Mouse (Mus musculus): ENCODE results near the gene Xpo5.

The Xpo5 gene

DNA sequence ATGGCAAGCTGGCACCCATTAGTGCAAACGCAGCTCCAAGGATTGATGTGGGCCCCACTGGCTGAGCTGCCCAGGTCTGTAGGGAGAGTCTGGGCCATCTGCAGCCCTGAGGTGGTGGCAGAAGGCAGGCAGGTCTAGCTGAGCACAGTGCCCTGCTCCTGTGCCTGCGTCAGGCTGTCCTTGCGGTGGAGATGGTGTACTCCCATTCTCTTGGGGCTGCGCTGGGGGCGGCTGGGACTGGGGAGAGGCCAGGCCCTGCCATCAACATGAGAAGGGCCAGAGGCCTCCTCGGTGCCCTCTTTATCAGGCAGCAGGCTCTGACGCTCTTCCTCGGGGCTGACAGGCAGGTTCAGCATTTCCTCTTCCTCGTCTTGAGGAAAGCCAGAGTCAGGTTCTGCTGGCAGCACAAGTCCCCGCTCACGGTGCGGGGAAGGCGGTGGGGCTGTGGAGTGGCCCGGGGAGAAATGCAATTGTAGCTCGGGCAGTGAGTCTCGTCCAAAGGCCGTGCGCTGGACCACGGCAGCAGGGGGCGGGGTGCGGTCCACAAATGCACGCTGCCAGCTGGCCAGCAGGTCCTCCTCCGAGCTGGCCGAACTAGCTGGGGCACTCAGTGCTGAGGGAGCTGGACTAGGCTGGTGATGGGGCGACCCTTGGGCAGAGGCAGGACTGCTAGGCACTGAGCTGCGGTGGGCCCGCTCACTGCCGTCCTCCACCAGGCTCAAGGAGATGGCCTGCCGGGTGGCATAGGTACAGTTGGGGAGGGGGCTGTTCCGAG lies 55.9 kb downstream of the Xpo5 start:
- DNase-seq (ENCODE audit: low read depth, low spot score) = no peak

DNA sequence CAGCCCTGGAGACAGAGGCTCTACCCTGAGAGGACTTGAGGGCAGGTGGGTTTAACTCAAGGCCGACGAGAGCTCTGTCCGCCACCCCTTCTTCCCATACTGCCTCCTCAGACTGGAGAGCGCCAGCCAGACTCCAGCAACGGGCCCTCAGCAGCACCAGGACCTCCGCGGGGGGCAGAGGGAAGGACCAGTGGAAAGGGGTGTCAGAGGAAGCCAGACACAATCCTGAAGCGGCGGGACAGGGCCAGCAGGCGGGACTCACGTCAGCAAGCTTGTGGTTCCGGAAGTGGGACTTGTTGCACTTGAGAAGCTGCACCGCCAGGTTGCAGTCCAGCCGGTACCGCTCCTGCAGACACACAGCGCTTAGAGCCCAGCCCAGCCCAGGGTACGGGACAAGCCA lies 57.1 kb downstream of the Xpo5 start:
- no peak for DNase-seq (ENCODE audit: low read depth, low spot score)

DNA sequence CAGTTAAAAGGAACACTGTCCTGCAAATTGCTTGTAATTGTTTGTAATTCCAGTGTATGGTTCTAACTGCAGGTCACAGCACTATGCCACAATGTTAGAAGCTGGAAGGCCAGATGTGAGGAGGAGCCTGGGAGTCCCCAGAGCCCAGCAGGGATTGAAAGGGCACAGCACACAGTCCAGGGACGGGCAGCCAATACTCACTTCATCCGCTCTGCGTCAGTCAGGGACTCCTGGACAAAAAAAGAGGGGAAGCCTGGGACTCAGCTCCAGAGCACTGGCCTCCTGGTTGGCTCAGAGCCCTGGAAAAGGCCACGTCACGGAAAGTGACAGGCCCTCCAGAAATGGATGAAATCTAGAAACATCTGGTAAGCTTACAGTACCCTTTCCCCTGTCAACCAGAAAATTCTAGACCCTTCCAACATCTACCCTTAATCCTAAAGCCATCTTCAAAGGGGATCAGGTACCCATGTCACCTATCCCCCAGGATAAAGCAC lies 59.7 kb downstream of the Xpo5 start:
- DNase-seq (ENCODE audit: low read depth, low spot score) = no peak

DNA sequence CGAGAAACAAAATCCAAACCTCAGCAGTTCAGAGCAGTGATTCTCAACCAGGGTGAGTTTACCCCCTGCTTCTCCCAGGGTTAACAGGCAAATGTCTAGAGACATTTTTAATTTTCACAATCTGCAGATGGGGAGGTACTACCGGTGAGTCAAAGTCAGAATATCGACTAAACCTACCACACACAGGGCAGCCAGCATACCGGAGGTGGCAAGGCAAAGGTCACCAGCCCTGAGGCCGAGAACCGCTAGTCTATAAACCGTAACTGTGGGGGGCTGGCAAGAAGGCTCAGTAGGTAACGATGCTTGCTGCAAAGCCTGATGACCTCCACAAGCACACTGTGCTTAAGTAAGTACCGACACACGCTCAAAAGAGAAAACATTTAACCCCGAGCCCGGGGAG lies 62.9 kb downstream of the Xpo5 start:
- no peak for DNase-seq (ENCODE audit: low read depth, low spot score)

DNA sequence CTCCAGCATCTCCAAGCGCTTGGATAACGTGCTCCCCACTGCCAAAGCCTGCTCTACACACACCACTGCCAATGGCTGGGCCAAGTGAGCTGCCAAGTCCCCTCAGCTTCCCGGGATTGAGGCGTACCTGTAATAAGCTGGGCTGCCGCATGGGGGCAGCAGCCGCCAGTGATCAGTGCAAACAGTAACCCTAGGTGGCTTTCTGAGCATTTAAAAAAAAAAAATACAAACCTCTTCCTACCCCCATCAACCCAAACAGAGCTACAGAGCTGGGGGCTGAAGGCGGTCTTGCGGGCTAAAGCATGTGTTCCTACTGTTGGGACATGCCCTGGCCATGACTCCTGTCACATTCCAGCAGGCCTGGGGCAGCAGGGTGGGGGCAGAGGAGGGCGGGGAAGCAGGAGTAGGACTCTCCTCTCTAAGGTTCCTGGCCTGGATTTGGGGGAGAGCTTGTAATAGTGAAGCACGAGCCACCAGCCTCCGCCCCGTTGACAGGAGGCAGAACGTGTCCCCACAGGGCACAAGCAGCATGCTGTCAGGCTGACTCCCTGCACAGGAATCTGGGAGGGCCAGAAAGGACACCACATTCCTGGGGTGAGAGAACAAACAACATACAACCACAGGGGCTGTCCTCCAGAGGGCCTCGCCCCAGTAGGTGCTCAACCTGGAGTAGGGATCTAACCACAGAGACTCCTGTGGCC lies 63.5 kb downstream of the Xpo5 start:
- peak; percentile 87 for DNase-seq (ENCODE audit: low read depth, low spot score)

DNA sequence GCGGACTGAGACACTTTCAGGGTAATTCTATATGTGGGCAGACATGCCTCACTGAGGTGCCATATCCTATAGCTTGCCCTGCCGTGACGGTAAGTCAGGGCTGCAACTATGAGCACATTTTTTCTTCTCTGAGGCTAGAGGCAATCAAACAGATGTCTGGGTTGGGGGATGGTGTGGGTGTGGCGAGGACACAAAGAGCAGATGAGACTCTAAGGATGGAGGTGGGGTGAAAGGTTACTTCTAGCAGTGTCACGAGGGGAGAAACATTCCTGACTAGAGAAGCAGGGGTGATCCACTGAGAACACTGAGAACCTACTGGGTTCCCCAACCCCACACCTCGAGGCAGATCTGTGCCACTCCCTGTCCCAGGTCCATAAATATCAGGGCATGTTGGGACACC lies 64.4 kb downstream of the Xpo5 start:
- DNase-seq (ENCODE audit: low read depth, low spot score) = no peak

DNA sequence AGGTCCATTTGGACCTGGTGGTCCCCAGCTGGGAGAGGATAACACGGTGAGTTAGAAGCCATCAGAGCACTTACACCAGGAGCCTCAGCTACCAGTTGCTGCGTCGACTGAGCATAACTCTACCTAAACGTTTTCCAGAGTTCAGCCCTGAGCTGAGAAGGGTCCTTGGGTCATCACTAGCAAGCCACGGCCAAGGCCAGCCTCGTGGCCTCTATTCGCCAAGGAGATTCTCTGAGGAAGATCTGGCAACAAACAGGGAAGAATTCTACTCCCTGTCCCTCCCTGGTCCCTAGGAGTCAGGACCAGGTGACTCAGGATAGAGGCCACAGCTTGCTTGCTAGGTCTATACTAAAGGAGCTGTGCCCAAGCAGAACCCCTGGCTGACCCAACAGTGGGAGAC lies 64.9 kb downstream of the Xpo5 start:
- no peak for DNase-seq (ENCODE audit: low read depth, low spot score)

DNA sequence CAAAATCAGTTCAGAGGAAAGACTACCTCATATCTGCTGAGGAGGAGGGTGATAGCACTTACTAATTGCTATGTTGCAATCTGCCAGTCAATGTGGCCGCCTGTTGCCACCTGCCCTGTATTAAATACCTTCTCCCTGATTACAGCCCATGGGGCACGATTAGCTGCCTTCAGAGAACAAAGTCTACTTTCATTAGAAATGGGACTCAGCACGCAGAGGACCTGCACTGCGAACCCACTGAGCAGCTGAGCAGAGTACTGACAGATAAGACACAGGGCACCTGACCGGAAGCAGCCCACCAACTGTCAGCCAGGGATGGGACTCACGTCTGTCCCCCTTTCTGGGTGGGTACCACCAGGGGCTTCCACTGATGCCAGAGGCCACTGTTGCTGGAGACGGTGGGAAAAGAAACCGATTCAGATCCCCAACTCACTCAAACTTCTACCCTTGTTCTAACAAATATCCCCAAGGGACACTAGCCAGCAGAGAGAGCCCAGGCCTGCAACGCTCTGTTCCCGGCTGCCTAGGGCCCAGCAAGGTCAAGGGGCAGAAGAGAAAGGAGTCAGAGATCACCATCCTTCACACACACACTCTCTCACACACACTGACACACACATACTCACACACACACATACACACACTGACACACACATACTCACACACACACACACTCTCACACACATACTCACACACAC lies 65.6 kb downstream of the Xpo5 start:
- DNase-seq (ENCODE audit: low read depth, low spot score) = no peak

DNA sequence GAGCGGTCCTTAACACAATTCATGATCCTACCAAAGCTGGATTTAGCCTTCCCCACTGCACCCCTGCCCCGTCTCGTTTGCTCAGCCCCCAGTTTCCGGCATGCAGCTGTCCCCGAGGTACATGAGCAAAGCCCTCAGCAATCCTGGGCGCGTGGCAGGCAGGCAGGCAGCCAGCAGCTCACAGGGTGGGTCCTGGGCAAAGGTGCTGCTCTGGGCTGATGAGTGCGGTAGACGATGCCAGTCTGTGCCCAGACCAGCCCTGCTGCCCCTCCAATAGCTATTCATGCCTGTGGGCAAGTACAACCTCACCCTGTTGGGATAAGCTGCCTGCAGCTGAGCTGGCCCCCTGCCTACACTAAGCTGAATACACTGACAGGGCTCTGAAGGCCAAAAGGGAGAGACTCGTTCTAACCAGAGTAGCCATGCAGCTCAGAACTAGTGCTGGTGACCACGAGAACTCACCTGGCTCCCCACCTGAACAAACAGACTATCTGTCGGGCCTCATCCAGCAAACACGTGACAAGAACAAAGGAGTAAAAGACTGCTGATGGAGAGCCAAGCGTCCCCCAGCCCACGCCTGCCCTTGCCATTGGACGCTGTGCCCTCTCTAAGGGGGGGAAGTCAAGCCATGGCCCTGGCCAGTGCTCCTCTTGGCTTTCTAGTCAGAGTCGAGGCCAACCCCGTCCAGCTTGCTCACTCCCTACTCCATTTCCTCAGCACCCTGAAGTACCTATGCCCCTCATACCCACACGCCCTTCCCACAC lies 67.4 kb downstream of the Xpo5 start:
- DNase-seq (ENCODE audit: low read depth, low spot score) = peak; percentile 44

DNA sequence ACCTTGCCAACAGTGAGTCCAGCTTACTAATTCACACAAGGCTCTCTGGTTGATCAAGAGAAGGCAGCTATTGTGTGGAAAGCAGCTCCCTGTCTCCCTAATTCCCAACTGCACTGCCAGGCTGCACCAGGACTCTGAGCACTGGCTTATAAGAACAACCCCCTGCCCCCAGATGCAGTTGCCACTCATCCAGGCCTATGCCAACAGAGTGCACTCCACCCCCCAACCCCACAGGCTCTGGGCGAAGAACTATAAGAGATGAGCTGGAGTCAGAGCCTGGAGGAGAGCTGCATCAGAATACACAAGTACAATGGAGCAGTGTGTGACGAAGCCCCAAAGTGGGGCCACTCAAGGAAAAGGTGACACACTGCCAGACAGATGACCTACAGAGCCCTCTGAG lies 69.5 kb downstream of the Xpo5 start:
- peak; percentile 78 for DNase-seq (ENCODE audit: low read depth, low spot score)

DNA sequence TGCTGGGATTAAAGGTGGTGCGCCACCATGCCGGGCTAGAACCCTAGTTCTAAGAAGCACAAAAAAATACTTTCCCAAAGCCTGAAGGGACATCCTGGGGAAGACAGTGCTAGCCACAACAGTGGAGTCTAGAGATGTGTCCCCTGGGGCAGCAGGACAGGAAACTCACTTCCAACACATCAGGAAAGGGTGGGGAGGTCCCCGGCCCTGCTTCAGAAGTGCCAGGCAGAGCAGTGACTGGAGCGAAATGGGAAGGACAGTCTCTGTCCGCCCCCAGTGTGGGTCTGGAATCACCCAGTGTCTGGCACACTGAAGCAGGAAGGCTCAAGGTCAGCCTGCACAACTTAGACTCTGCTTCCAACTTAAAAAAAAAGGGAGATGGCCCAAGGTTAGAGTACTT lies 70.1 kb downstream of the Xpo5 start:
- no peak for DNase-seq (ENCODE audit: low read depth, low spot score)

DNA sequence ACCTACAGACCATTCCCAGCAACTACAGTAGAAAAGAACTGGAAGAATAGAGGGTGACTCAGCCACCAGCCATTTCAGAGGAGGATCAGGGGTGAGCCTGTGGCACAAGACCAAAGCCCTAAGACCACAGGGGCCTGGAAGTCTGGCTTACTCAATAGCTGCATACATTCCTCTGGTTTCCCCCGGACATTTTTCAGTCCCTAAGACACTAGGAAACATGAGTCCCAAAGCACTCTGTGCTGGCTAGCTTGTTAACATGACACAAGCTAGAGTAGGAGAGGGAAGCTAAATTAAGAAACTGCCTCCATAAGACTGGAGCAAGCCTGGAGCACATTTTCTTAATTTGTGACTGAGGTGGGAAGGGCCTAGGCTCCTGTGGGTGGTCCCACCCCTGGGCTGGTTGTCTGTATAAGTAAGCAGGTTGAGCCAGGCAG lies 71.2 kb downstream of the Xpo5 start:
- DNase-seq (ENCODE audit: low read depth, low spot score) = peak; percentile 83

DNA sequence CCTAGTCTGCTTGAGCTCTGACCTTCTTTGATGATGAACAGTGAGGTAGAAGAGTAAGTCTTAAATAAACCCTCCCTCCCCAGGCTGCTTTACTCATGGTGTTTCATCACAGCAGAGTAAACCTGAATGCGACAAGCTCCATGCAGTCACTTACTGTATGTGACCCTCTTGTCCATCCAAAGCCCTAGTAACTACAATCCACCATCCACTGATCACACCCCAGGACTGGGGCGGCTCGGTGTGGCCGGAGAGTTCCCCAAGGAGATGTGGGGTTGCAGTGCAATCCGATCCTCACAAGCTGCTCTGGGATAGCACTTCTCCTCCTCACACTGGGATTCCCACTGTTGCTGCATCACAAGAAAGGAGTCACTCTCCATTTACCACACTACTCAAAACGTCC lies 71.9 kb downstream of the Xpo5 start:
- DNase-seq (ENCODE audit: low read depth, low spot score) = no peak

DNA sequence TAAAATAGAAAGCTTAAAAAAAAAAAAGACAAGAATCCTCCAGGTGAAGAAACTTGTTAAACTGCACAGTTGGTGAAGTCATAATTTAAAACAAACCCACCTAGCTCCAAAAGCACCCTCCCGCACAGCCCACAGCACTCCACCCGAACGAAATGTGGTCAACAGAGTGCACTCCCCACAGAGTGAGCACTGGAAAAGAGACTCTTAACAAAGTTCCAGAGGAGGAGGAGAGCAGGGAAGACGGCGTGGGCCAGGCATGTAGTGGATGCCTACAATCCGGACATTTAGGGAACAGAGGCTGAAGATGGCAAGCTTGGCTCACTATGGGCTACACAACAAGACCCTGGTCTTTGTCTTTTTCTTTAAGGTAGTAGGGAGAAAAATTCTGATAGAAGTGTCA lies 72.5 kb downstream of the Xpo5 start:
- DNase-seq (ENCODE audit: low read depth, low spot score) = no peak

DNA sequence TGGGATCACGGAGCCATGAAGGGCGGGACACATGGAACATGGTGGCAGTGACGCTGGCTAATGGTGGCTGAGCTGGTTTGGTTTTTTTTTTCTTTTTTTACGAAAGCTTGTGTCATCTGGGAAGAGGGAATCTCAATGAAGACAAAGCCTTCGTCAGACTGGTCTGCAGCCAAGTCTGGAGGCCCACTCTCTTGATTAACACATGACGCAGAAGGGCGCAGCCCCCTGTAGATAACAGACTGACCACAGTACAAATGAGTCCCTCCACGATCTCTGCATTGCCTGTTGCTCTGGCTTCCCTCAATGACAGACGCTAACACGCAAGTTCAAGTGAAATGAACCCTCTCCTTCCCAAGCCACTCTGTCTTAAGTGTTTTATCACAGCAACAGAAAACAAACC lies 72.9 kb downstream of the Xpo5 start:
- no peak for DNase-seq (ENCODE audit: low read depth, low spot score)

DNA sequence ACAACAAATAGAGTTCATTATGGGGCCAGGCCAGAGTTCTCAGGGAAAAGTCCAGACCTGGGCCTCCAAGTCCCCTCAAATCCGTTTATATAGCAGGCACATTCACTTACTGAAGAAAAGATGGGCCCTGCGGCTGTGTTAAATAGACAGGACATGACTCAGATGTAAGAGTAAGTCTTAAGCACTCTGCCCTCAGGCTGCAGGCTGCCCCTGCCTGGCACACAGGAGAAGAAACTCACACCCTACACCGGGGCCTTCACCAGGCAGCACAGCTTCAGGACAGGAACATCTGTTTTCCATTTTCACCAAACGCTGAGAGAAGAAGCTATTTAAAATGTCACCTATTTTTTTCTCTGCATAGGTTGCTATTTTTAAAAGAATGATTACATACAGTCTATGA lies 75.0 kb downstream of the Xpo5 start:
- peak; percentile 29 for DNase-seq (ENCODE audit: low read depth, low spot score)

DNA sequence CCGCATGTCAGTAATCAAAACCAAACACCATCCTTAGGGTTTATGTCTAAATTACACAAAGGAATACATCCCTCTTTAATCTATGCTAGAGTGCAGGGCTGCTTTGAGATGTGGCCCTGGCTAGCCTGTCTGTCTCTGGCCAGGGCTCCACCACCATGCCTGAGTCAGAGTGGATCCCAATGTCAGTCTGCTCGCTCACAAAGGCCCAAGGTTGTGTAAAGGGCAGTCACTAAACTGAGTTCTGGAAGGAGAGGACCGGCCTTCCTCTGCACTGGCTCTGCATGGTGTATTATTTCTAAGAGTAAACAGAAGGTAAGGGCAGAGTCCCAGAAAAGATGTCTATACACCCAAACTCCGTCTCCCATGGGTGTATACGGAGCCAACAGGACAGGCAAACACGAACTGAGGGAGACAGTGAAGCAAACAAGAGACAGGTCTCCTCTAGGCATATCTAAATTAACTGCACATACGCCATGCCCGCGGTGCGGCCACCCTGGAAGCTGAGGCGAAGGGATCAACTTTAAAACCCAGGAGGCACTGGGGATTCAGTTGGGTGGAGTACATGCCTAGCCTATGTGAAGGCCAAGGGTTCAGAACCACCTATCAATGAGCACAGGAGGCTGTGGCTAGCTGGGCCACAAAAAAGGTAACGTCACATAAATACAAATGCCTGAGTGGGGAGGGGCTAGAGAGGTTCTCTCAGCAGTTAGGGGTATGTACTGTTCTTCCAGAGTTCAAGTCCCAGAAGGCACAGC lies 75.6 kb downstream of the Xpo5 start:
- DNase-seq (ENCODE audit: low read depth, low spot score) = no peak

DNA sequence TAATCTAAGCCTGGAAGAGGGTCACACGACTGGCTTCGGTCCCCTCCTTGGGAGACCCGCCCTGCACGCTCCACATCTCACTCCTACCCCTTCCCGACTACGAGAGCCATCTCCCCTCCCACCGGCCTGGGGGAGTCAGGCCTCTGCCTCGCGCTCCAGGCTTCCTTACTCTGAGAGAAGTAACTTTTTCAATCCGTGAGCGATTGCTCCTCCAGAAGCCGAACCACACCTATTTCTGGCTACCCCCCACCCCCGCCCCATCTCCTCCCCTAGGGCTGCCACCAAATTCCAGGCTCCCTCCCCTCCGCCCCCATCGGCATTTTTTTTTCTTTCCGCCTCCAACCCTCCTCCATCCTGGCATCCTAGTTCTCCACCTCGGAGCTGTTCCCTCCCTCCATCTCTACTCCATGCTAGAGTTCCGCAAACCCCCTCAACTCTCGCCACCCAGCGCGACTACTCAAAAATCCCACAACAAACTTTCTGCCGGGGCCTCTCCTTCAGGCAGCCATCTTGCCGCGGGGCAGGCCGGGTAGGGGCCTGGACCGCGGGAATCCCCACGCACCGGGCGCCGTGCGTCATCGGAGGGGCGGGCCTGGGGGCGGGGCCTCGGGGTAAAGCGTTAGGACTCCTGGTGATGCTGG lies 80.0 kb downstream of the Xpo5 start, which contains the start of gene Tjap1:
Gene Tjap1, minus strand, starts transcription at position 544 of the 641 bp plus-strand sequence.
- peak; percentile 90 for DNase-seq (ENCODE audit: low read depth, low spot score)

DNA sequence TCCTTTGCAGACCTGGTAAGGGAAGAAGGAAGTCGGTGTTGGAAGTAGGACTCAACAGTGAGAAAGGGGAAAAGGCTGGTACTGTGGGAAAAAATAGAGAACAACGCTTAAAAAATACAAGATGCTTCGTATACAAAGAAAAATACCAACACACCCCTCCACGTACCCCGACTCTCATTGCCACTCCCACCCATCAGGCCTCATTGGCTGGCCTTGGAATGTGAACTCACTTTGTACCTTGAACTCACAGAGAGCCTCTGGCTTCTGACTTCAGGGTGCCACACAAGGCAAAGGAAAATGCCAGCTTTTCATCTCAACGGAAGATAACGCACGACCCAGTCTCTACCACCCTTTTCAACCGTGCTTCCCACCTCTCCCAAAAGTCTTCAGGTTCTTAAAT lies 80.6 kb downstream of the Xpo5 start:
- DNase-seq (ENCODE audit: low read depth, low spot score) = no peak

DNA sequence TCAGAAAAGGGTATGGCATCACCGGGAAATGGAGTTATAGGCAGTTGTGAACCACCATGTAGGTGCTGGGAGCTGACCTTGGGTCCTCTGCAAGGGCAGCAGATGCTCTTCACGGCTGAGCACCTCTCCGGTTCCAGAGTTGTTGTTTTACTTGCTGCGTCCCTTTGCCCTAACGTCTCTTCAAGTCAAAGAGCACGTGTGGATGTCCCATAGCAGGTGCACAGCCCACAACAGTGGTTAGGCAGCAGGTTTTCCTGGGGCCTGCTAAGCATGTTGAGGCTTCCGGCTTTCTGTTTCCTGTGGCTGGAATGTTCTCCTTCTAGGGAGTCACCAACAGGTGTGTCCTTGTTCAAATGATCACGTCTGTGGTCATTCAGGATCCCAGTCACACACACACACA lies 81.3 kb downstream of the Xpo5 start:
- DNase-seq (ENCODE audit: low read depth, low spot score) = no peak

DNA sequence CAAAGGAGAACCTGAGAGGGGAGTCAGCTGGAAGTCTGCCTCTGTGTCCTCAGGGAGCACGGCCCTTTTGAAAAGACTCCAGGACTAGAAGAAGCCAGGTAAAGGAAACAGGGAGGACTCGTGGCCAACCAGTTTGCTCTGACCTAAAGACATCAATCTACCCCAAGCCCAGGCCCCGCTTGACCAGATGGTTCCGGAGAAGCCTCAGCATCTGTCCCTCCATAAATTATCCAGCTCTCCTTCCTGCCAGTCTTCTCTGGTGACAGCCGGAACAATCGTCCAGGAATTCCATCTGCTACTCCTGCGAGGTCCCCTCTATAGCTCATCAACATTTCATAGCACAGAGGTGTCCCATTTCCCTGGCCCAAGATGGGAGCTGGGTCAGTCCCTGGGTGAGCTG lies 82.1 kb downstream of the Xpo5 start:
- no peak for DNase-seq (ENCODE audit: low read depth, low spot score)
